In the genomic region with DNA sequence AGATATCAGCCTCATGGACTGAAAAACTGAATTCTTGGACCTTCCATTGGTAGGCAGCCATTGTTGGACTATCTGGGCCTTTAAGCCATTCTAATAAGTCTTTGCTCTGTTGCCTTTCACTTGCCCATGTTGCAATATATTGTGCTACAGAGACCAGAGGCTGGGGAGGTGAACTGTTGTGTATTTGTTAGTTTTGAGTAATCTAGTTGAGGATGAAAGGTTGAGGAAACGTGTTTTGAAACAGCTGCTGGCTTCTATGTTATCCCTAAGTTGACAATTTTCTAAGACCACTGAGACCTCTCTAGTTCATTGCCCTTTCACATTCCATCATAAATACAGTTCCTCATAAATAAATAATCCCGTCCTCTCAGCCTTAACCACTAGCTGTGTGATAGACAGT, we compare ENCODE assay signal across 21 mouse cellular contexts. TPM values are rescaled to one million over a fixed set of nuclear protein-coding genes. Genes with fewer than 3 reads are reported as not detected.
"Had no signal": no experiment of that assay in that cellular context is flagged by ENCODE, and none has a peak within 500 bp of the region (broad histone marks: within the 10 kb centered on the region; RNA-seq: fewer than 3 reads in every experiment).

No protein-coding gene starts in this region.

- H3K4me3 ChIP-seq: neural tube, embryonic 13.5 days; neural tube, embryonic 15.5 days; stomach, embryonic 15.5 days had no signal

- H3K9ac ChIP-seq: neural tube, embryonic 13.5 days; neural tube, embryonic 15.5 days; stomach, embryonic 15.5 days had no signal

- H3K27ac ChIP-seq: neural tube, embryonic 13.5 days; neural tube, embryonic 15.5 days; stomach, embryonic 15.5 days; stomach, postnatal 0 days had no signal

- H3K4me2 ChIP-seq: neural tube, embryonic 13.5 days; neural tube, embryonic 15.5 days; stomach, embryonic 15.5 days had no signal

- DNase-seq: retina, postnatal 1 day; right cerebral cortex, adult 18-20 months; right cerebral cortex, postnatal 14 days; right cerebral cortex, postnatal 25 days; right cerebral cortex, postnatal 4 days; spleen, adult 18-20 months; thymus, adult 18-20 months; thymus, adult 2 months; thymus, postnatal 14 days; thymus, postnatal 25 days; thymus, postnatal 36 days; thymus, postnatal 4 days had no signal

- H3K9me3 ChIP-seq: neural tube, embryonic 15.5 days had no signal

- H3K27me3 ChIP-seq: stomach, embryonic 15.5 days had no signal

- H3K36me3 ChIP-seq: neural tube, embryonic 15.5 days had no signal

RNA-seq across cellular contexts. Expression of gene Arid3c, which starts 13.2 kb away (rescaled TPM):
- total RNA-seq: neutrophil, adult 5-6 weeks had no signal
- polyA plus RNA-seq: spleen, adult 2 months; stomach, embryonic 14.5 days; stomach, embryonic 15.5 days; stomach, embryonic 16.5 days; thymus, postnatal 0 days had no signal
